Mouse (Mus musculus): Measurements from ENCODE around the gene Xrra1. TPM values are rescaled to one million over a fixed set of nuclear protein-coding genes. Genes with fewer than 3 reads are reported as not detected.
A peak's percentile ranks its signal among the peaks of the same experiment; 100 is the strongest.

Gene Xrra1
- total and polyA plus RNA-seq, 3 experiments: 0.58 to 1.2 TPM; not detected in 1

GRCm38 (mm10) chr7:99887743-99888142 lies 28.8 kb downstream of the Xrra1 start:
- no peaks in the 10 kb centered on the region for H3K27me3 ChIP-seq (ENCODE audit: control insufficient read depth in 1 of 2, insufficient read depth in 2 of 2, low read length in 2 of 2)
- no peak for TF ChIP-seq NELFE (IDR thresholded peaks at IDR 0.05; ENCODE audit: low read depth, low read length)
- no peak for TF ChIP-seq KAT2A (conservative IDR thresholded peaks at IDR 0.05; ENCODE audit: low read depth, low read length)
- TF ChIP-seq E2F4 (IDR thresholded peaks at IDR 0.05; ENCODE audit: borderline replicate concordance, low read depth, low read length): no peak
- TF ChIP-seq SMC3 (IDR thresholded peaks at IDR 0.05; ENCODE audit: low read depth, low read length): no peak
- no peak for TF ChIP-seq CTCF (IDR thresholded peaks at IDR 0.05 in 2 of 3, conservative IDR thresholded peaks at IDR 0.05 in 1 of 3; ENCODE audit: control insufficient read depth in 1 of 3, insufficient read depth in 1 of 3, low read depth in 2 of 3, low read length in 3 of 3, poor library complexity in 1 of 3, severe bottlenecking in 1 of 3)
- no peak for TF ChIP-seq GABPA (IDR thresholded peaks at IDR 0.05; ENCODE audit: low read depth, low read length)
- no peak for TF ChIP-seq RCOR1 (IDR thresholded peaks at IDR 0.05; ENCODE audit: low read depth, low read length)
- TF ChIP-seq ELF1 (IDR thresholded peaks at IDR 0.05; ENCODE audit: low read depth, low read length): no peak
- no peak for TF ChIP-seq UBTF (IDR thresholded peaks at IDR 0.05; ENCODE audit: borderline replicate concordance, insufficient read depth, low read depth, low read length)
- no peak for TF ChIP-seq CHD1 (IDR thresholded peaks at IDR 0.05; ENCODE audit: low read depth, low read length)
- no peak for TF ChIP-seq HCFC1 (IDR thresholded peaks at IDR 0.05; ENCODE audit: low read depth, low read length)
- TF ChIP-seq MAZ (IDR thresholded peaks at IDR 0.05; ENCODE audit: low read depth, low read length): no peak
- TF ChIP-seq MAX (IDR thresholded peaks at IDR 0.05; ENCODE audit: low read length): no peak
- no peak for TF ChIP-seq MAFK (IDR thresholded peaks at IDR 0.05; ENCODE audit: borderline replicate concordance, low read depth, low read length)
- DNase-seq (ENCODE audit: low read depth, low spot score): peak; percentile 46

DNA sequence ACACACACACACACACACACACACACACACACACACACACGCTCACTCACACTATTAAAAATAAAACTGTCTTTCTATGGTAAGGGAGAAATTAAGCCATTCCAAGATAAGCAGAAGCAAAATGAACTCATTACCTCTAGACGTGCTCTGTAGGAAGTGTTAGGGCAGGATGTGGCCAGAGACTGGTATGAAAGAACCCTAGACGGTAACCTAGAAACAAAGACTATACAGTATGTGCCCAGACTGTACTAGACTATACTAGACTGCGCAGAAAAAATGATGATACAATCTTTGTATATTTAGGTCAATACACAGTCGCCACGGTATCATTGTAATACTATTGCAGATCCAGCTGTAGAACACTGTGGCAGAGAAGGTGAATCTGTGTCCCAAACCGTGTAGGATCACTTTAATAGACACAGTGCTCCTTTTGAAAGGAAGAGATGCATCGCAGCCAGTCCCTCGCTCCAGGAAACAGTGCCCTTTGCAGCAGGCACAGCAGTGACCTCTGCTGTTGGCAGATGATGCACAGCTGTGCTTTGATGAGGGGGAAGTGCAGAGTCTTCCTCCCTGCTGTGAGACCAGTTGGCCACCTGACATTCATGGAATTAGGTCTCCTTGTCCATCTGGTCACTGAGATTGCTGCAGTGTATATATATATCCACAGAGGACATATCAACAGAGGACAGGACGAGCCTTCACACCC lies 30.4 kb downstream of the Xrra1 start:
- DNase-seq (ENCODE audit: low read depth, low spot score): no peak
- Histone ChIP-seq H3K79me2 (ENCODE audit: control insufficient read depth, insufficient read depth, low read length, poor library complexity) (no peaks in the 10 kb centered on the region), H3K27ac (ENCODE audit: control insufficient read depth, low read depth, low read length) (no peak overlapping the region), H3K4me1 (ENCODE audit: control insufficient read depth in 1 of 2, insufficient read depth in 2 of 2, low read length in 2 of 2) (peaks cover 15 to 24% of the 10 kb centered on the region in 2 experiments), H3K27me3 (ENCODE audit: control insufficient read depth in 1 of 2, insufficient read depth in 2 of 2, low read length in 2 of 2) (no peaks in the 10 kb centered on the region), H3K4me3 (ENCODE audit: control insufficient read depth in 1 of 2, insufficient read depth in 1 of 2, low read depth in 2 of 2, low read length in 2 of 2) (no peak overlapping the region), H3K36me3 (ENCODE audit: control insufficient read depth in 1 of 2, insufficient read depth in 2 of 2, low read length in 2 of 2) (peaks cover 0 to 21% of the 10 kb centered on the region in 2 experiments; a peak in 2 of 4 replicates), H3K9me3 (replicated peaks; ENCODE audit: insufficient read depth, low read length) (no peaks in the 10 kb centered on the region), H3K9ac (ENCODE audit: control insufficient read depth, low read depth, low read length, poor library complexity, severe bottlenecking) (no peak overlapping the region)
- TF ChIP-seq SMC3 (IDR thresholded peaks at IDR 0.05; ENCODE audit: low read depth, low read length) (peak; percentile 27; the same call in 1 of the 2 replicates), MAFK (IDR thresholded peaks at IDR 0.05; ENCODE audit: borderline replicate concordance, low read depth, low read length) (no peak), MEF2A (IDR thresholded peaks at IDR 0.05; ENCODE audit: extremely low read depth, insufficient replicate concordance, low read depth, low read length, poor library complexity, severe bottlenecking) (no peak), RAD21 (IDR thresholded peaks at IDR 0.05; ENCODE audit: low read depth, low read length) (peak; percentile 13; the same call in 1 of the 2 replicates), CTCF (IDR thresholded peaks at IDR 0.05 in 2 of 3, conservative IDR thresholded peaks at IDR 0.05 in 1 of 3; ENCODE audit: control insufficient read depth in 1 of 3, insufficient read depth in 1 of 3, low read depth in 2 of 3, low read length in 3 of 3, poor library complexity in 1 of 3, severe bottlenecking in 1 of 3) (peak in 2 of 3 experiments; percentile 42 to 51; a peak in 4 of 6 replicates), POLR2AphosphoS5 (IDR thresholded peaks at IDR 0.05; ENCODE audit: borderline replicate concordance, low read depth, low read length) (no peak), POLR2AphosphoS2 (IDR thresholded peaks at IDR 0.05; ENCODE audit: low read length) (no peak)

More at GRCm38 (mm10) chr7:99887743-99888142, 28.8 kb downstream of the Xrra1 start:
- H3K27ac ChIP-seq (ENCODE audit: control insufficient read depth, low read depth, low read length): no peak overlapping the region
- H3K79me2 ChIP-seq (ENCODE audit: control insufficient read depth, insufficient read depth, low read length, poor library complexity): no peaks in the 10 kb centered on the region
- peaks cover 15 to 24% of the 10 kb centered on the region in 2 experiments for H3K4me1 ChIP-seq (ENCODE audit: control insufficient read depth in 1 of 2, insufficient read depth in 2 of 2, low read length in 2 of 2)
- H3K36me3 ChIP-seq (ENCODE audit: control insufficient read depth in 1 of 2, insufficient read depth in 2 of 2, low read length in 2 of 2): peaks cover 0 to 21% of the 10 kb centered on the region in 2 experiments; a peak in 2 of 4 replicates
- H3K9me3 ChIP-seq (replicated peaks; ENCODE audit: insufficient read depth, low read length): no peaks in the 10 kb centered on the region
- H3K9ac ChIP-seq (ENCODE audit: control insufficient read depth, low read depth, low read length, poor library complexity, severe bottlenecking): no peak overlapping the region
- H3K4me3 ChIP-seq (ENCODE audit: control insufficient read depth in 1 of 2, insufficient read depth in 1 of 2, low read depth in 2 of 2, low read length in 2 of 2): no peak overlapping the region

Data from MEL (cell line).